Mouse (Mus musculus) spleen, adult 2 months (tissue): ENCODE measurements at regions not wholly inside any gene's neighbourhood (a gene's known extent, or its start where the extent isn't known, plus 50 kb on each side); places are given as distances from the start of the nearest gene placed in this dataset.

Experiments used
- CTCF ChIP-seq: fragments of 200-500 bp; IDR thresholded peaks from 2 replicates; pipeline ENCODE4 v1.5.1; 2011; ENCODE audit warnings: mild to moderate bottlenecking, inconsistent platforms; ENCODE audit not compliant: insufficient read depth, insufficient read length, insufficient replicate concordance; ENCODE audit errors: extremely low read depth
- POLR2A ChIP-seq: fragments of 200-500 bp; IDR thresholded peaks from 2 replicates; pipeline ENCODE4 v1.6.1; 2011; ENCODE audit warnings: low read depth, low read length, inconsistent platforms

DNA sequence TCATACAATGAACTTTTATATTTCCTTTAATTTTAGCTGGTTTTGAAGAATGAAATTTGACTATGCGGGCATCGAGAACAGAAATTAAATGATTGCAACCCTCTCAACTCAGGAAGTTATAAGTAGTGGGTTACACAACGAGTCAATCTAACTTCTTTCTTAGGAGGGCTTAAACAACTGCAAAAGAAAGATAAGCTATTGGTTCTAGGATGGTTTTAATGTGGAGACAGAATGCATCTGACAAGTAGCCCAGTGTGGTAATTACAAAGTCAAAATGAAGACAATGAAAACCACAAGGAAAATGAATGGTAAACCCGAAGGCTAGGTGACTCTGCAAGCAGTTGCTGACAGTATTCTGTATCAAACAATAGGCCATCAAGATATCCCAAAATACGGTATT, 598.0 kb upstream of the Arid1b start:
- no peak for TF ChIP-seq CTCF
- TF ChIP-seq POLR2A: no peak
